Mouse (Mus musculus): ENCODE results near the gene Klk5.

Klk5 gene

DNA sequence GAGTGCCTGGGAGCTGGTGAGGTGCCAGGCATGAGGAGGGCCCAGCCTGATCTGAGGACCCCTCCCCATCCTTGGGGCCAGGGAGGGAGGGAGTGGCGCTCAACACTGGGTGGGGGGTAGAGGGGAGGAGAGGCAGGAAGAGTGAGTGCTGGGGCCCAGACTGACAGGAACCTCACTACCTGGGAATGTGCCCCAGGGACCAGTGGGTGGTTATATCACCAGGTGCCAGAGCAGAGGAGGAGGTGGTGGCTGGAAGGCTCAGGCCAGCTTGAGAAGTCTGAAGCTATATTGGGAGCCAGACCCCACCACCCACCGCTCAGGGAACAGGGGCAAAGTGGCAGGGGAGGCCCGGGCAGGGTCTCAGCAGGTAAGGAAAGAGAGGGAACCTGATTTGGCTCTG lies at the start of gene Klk5:
TSS of gene Klk5 (plus strand) at position 271 of the 400 bp plus-strand sequence.
- DNase-seq (ENCODE audit: low spot score), result no peak

DNA sequence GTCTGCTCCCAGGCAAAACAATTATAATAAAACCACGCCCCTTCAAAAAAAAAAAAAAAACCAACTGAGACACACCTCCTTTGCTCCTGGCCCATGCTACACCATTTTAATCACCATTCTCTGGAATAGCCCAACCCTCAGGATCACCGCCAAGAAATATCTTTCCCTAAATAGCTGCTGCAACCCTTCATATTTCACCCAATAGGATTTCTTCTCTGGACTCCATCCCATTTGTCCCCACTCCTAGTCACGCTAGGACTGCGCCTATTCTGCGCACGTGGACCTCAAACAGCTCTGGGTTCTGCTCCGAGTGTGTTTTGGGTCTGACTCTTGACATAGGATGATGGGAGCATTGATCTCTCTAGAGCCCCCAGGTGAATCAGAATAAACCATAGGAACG lies 45.4 kb upstream of the Klk5 start:
- no peak for DNase-seq (ENCODE audit: low spot score)

DNA sequence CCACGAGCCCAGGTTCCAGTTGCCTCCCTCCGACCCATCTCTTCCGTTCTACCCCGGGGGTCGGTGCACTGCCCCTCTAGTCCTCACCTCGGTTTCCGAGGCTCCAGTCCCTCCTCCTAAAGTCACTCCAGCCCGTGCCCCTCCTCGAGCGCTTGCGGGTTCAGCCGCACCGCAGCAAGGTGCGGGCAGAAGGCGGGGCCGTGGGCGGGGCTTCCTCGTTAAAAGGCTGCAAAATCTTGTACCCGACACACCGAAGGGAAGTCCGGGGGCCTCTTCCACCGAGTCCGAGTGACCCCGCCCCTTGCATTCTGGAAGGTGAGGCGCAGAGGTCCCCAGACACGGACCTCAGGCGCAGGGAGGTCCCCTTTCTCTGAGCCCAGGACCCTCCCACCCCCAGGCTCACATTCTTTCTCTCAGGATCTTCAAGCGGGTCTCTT lies 44.4 kb upstream of the Klk5 start, which contains the start of gene Klk8:
TSS of gene Klk8 (plus strand) at position 245 of the 437 bp plus-strand sequence.
- peak; percentile 50 for DNase-seq (ENCODE audit: low spot score)

DNA sequence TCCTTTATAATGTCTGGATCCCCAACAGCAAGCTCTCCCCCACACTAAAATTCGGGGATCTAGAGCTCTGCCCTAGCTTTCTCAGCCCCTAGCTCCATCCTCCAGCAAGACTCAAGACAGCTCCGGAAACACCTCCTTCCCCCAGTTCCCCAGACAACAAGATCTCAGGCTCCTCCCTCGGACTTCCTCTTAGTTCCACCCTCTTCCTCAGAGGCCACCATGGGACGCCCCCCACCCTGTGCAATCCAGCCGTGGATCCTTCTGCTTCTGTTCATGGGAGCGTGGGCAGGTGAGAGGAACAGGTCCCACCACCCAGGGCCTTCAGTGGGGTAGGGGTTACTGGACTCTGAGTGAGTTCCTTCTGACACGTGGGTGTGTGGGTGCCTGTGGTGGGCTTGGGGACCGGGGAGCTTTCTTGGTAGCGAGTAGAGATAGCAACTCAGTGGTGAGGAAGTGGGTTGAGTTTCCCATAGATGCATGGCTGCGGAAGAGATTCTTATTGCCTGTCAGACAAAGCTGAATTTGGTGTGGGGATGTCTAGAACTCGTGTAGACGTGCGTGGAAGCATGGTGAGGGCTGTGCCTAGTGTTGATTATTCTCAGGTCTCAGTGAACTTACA lies 43.8 kb upstream of the Klk5 start:
- peak; percentile 31 for DNase-seq (ENCODE audit: low spot score)

DNA sequence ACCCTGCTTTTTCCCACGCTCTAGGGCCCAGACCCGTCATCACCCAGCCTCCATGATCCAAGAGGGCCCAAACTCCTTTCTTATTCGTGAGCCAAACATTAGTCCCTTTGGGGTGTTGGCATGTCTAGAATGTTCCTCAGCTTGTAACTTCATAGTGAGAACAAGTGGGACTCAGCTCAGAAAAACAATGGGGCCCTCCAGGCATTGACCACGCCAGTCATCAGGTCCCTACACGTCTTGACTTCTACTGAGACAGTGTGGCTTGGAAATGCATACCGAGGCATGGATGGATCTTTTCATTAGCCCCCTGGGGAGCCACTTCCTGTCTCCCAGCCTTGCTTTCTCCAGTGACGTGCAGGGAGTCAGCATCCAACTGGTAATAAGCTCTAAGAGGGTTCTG lies 41.9 kb upstream of the Klk5 start:
- no peak for DNase-seq (ENCODE audit: low spot score)

DNA sequence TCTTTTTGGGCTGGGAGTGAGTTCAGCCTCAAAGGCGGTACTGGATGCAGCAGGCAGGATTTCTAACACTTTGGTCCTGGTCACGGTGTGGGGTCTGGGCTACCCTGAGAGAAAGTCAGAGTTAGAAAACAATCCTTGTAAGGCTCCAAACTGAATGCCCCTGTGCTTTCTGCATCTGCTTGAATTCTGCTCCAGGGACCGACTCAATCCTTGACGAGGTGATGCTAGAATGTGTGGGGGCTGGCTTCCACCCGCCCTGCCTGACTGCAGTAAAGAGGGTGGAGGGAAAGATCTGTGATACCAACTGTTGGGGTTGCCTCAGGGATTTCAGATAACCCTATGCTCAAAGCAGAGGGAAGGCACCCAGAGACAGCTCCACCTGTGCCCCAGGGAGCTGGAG lies 30.8 kb upstream of the Klk5 start, which contains the start of gene Klk7:
TSS of gene Klk7 (plus strand) at position 301 of the 400 bp plus-strand sequence.
- no peak for DNase-seq (ENCODE audit: low spot score)

DNA sequence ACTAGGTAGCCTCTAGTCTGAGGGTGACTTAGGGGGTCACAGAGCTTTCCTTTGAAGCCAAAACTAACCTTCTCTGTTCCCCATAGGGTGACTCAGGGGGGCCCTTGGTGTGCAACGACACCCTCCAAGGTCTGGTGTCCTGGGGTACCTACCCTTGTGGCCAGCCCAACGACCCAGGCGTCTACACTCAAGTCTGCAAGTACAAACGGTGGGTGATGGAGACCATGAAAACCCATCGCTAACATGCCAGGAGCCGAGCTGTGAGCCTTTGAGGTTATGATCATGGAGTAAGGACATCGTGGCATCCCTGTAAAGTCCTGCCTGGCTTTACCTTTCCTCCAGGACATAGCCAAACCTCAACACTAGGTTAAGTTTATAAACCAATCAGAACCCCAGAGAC lies 26.6 kb upstream of the Klk5 start:
- no peak for DNase-seq (ENCODE audit: low spot score)

DNA sequence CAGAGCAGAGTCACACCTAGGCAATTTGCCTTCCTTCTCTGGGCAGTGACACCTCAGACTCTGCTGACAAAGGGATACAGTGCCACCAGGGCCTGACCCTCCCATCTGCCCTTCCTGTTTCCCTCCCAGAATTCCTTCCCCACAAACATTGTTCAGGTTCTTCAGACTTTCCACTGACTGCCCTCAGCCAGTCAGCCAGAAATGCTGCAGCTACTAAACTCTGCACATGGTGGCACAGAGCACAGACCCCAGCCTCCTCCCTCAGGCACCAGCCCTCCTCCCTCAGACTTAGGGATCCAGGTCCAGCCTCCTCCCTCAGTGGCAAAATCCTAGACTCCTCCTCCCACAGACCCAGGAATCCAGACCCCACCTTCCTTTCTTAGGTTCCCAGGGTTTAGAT lies 25.0 kb upstream of the Klk5 start:
- DNase-seq (ENCODE audit: low spot score), result no peak

DNA sequence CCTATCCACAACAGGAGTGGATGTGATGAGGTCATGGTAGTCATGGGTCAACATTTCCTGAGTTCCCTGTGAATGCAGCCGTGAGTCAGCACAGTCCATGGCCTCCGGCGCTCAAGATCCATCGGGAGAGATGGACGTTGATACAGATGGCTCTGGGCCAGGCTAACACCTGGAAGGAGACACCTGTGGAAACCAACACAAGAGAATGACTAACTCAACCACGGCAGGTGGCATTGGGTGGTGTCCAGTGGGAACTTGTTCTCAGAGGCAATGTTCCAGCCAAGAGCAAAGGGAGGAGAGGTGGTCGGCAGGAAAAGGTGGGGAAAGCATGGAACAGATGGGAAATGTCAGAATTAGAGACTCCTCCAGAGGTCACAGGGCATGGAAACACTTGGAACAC lies 20.2 kb upstream of the Klk5 start:
- no peak for DNase-seq (ENCODE audit: low spot score)

DNA sequence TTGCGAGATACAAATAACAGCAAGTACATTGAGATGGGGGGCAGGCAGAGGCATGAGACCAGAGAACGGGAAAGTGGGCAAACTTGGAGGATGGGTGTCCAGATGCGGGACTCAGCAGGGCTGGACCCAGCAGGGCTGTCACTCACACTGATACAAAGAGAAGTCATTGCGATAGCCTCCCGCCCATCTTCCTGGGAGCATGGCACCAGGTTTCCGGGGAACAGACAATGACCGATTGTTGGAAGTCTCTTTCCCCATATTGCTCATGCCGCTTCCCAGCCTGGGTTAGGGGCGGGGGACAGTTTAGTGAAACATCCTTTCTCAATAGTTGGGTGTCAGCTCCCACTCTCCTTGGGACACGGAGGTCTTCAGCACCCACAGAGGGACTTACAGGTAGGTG lies 17.6 kb upstream of the Klk5 start, which contains the start of gene Klk6:
TSS of gene Klk6 (plus strand) at position 301 of the 400 bp plus-strand sequence.
- no peak for DNase-seq (ENCODE audit: low spot score)

DNA sequence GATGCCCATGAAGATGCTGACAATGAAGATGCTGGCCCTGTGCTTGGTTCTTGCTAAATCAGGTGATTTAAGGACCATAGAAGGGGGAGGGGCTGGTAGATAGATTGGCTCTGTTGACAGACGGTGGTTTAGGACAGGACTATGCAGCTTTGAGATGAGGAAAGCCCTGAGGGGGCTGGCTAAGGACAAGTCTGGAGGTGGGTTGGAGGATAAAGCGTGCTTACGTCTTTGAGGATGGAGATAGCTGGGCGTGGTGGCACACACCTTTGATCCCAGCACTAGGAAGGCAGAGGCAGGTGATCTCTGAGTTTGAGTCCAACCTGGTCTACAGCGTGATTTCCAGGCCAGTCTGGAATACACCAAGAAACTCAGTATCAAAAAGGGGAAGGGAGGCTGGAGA lies 15.7 kb upstream of the Klk5 start:
- no peak for DNase-seq (ENCODE audit: low spot score)

DNA sequence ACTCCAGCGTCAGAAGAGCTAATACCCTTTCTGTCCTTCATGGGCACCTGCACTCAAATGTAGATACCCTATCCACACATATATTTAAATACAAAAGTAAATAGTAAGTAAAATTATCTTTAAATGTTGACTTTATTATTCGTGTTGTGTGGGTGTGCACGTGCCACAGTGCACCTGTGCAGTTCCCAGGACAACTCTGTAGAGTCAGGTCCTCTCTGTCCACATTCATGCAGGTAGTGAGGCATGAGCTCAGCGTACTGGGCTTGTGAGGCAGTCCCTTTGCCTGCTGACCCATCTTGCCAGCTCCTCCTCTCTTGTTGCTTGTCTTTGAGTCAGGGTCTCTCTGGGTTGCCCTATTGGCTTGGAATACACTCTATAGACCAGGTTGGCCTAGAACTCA lies 14.1 kb upstream of the Klk5 start:
- DNase-seq (ENCODE audit: low spot score), result no peak

DNA sequence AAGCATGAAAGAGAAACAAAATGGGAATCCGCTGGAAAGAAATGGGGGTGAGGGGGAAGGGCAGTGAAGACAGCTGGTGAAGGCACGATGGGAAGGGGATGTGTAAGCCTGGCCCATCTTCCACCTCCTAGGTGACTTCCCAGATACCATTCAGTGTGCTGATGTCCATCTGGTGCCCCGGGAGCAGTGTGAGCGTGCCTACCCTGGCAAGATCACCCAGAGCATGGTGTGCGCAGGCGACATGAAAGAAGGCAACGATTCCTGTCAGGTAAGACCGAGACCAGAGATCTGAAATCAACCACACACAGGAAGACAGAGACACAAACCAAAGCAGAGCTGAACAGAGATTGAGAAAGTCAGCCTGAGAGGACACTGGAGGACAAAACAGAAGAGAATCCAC lies 12.8 kb upstream of the Klk5 start:
- DNase-seq (ENCODE audit: low spot score), result no peak

DNA sequence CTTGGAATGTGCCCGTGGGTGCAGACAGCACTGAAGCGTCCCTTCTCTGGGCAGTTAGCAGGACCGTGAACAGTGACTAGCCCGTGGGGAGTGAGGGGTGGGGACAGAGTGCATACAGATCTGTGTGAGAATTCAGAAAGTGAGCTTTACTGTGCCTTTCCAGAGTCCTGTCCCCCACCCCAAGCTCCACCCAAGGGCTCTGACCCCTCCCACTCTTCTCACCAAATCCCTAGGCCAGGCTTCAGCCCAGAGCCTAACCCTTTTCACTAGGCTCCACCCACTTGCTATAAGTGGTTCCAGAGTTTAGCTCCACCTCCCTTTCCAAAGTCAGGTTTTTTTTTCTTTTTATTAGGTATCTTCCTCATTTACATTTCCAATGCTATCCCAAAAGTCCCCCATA lies 2.0 kb downstream of the Klk5 start:
- no peak for DNase-seq (ENCODE audit: low spot score)

DNA sequence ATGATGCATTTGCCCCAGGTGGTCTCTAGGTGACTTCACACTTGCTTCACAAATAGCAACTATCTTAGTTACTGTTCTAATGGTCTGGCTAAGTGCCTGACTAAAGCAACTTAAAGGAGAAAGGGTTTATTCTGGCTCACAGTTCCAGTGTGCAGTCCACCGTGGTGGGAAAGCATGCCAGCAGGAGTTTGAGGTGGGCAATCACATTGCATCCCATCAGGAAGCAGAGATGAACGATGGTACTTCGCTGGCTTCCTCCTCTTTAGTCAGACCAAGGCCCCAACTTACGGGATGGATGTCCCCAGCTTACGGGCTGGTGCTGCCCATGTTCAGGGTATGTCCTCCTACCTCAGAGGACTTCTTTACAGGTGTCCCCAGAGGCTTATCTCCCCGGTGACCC lies 9.8 kb downstream of the Klk5 start:
- DNase-seq (ENCODE audit: low spot score), result no peak

DNA sequence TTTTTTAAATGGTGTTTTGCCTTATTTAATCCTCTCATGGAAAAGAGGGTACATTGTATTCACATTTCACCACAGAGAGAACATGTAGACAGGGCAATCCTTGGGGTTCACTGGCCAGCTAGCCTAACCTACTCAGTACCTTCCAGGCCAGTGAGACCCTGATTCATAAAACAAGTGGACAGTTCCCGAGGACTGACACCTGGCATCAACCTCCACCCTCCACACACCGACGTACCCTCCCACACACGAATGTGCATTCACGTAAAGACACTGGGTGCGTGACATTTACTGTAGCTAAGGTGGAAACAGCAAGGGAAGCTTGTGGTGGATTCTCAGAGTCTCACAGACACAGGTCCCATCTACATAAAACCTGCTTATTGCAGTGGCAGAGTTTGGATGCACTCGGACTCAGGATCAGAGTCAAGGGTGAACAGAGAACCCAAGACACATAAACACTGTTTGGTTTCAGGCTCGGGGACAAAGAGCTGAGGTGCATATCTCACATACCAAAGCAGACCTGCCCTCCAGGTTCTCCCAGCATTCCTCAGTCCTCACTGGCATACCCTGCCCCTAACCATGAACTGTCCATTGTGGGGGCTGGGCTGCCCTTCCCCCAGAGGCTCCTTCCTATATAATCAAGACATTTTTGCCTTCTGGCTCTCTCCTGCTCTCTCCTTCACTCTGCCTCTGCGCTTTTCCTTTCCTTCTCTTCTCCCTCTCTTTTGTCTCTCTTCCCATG lies 13.0 kb downstream of the Klk5 start:
- DNase-seq (ENCODE audit: low spot score), result no peak

DNA sequence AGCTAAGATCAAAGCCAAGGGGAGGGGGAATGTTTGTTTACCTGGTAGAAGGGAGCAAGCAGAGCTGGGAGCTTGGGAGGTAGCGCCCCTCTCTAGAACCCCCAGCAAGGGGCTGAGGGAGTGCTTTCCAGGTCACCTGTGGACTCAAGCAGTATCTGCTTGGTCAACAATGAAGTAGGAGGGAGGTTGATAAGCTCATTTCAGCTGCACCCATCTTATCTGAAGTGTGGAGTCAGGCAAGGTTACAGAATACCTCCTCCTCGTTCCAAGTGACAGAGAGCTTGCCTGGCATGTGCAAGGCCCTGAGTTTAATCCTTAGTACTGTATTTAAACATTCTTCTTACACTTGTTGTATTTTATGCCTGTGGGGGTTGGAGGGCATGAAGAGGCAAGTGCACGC lies 13.9 kb downstream of the Klk5 start:
- no peak for DNase-seq (ENCODE audit: low spot score)

DNA sequence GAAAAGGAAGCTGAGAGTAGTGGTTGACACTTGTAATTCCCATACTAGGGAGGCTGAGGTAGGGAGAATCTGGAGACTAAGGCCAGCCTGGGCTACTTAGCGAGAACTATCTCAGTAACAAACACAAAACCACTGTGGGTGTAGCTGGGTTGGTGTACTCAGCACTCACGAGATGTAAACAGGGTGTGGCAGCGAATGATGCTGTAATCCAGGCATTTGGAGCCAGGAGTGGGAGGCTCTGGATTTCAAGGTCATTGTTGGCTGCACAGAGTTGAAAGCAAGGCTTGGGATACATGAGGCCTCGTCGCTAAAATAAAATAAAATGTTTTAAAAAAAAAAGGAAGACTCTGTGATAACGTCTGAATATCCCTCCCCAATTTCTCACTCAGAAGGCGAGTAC lies 14.5 kb downstream of the Klk5 start:
- no peak for DNase-seq (ENCODE audit: low spot score)

DNA sequence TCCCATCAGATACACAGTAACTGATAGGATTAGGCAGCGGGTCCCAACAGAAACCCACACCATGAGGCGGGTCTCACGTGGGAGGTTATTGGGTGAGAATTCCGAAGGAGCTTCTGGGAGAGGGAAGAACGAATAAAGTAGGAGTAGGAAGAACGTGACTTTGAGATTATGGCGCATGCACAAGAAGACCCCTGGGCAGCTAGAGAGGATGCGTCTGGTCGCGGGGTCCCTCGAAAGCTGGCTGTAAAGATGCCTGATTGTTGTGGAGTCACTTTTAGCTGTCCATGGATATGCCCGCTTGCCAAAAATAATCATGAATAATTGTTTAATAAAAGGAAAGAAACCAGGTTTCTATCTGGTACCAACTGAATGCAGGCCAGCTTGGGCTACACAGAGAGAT lies 15.7 kb downstream of the Klk5 start:
- DNase-seq (ENCODE audit: low spot score), result no peak

DNA sequence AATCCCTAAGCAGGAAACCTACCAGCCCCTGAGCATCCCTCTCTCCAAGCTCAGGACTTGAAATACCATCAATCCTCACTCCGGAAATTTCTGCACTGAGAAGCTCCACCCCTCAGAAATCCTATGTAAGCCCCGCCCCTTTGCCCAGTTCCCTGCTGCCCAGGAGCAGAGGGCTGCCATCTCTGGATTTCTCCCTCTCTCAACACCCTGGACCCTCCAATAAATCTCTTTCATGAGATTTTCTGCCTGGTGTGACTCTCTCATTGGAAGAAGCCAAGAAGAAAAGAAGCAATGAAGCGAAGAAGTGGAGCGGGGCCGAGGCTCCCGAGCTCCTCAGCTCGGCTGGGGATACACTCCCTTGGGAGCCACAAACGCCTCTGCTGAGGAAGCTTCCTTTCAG lies 18.6 kb downstream of the Klk5 start:
- DNase-seq (ENCODE audit: low spot score), result no peak

DNA sequence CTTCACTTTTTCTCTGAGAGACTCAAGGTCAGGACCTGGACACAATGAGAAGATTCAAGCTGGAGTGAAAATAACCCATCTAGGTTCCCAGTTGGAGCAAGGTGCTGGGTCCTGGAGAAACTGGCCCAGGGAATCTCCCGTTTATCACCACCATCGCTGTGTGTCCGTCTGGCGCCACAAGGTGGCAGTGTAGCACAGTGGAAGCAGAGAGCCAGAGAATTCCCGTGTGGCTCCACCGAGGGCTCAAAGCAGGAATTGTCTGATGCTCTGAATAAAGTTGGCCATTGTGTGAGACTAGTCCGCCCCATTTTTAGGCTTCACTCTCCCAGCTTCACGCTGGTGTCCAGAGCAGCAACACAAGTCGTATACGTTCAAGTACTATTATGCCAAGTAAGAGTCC lies 31.5 kb downstream of the Klk5 start:
- peak; percentile 90 for DNase-seq (ENCODE audit: low spot score)

DNA sequence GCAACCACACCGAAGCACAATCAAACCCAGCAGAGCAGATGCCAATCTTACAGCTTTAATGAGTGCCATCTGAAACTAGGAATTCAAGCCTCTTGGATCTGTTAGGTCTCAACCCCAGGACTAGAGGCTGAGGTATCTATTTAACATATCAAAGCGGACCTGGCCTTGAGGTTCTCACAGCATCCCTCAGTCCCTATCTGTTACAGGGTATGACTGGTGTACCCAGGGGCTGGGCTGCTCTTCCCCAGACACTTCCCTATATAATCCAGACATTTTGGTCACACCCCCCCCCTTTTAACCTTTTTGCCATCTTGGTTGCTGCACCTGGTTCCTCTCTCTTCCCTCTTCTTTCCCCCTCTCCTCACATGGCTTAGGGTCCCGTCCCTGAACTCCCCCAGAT lies 31.9 kb downstream of the Klk5 start:
- no peak for DNase-seq (ENCODE audit: low spot score)

DNA sequence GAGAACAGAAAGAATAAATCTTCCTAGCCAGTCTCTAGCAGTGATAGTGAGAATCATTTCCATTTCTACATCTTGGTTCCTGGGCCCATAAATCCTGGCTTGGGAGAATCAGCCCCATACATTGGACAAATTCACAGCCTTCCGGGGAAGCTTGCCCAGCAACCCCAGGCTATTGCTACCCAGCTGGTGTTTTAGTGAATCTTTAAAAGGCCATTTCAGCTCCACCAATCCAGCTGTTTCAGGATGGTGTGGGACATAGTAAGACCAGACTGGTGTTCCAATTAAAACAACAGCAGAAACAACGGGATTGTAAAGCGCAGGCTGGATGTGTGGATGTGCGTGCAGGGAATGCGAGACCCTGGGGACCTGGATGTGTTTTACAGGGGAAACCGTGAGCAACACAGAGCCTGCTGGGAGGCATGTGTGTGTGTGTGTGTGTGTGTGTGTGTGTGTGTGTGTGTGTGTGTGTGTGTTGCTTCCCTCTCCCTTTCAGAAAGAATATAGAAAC lies 33.2 kb downstream of the Klk5 start:
- DNase-seq (ENCODE audit: low spot score), result no peak

DNA sequence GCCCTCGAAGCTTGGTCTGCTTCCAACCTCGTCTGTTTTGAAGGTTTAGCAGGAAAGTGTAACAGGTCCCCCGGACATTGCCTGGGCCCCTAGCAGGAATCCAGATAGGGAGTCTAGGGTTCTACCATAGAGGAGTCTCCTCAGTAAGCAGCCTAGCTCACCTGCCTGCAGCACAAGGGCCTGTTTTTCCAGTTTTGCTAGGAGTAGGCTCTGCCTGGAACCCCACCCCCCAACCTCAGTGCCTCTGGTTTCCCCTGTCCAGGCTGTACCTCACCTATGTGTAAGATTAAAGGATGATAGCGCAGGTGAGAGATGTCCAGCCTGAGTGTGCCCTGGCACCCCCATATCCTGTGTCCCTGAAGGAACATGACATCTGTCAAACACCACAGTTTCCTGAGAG lies 34.7 kb downstream of the Klk5 start:
- DNase-seq (ENCODE audit: low spot score), result no peak
